Mouse (Mus musculus): ENCODE data around the gene Dimt1. TPM values are rescaled to one million over a fixed set of nuclear protein-coding genes. Genes with fewer than 3 reads are reported as not detected.
"Not testable (repeated sequence)": the region's sequence is repeated elsewhere in the genome, so short reads cannot be mapped to it uniquely, and the experiment has no call there.

The Dimt1 gene
- 37.6 and 41.1 TPM in 2 replicates for polyA plus RNA-seq (2014; fragmentation: Nextera tagmentation; extraction: Ambion mirVana)

DNA sequence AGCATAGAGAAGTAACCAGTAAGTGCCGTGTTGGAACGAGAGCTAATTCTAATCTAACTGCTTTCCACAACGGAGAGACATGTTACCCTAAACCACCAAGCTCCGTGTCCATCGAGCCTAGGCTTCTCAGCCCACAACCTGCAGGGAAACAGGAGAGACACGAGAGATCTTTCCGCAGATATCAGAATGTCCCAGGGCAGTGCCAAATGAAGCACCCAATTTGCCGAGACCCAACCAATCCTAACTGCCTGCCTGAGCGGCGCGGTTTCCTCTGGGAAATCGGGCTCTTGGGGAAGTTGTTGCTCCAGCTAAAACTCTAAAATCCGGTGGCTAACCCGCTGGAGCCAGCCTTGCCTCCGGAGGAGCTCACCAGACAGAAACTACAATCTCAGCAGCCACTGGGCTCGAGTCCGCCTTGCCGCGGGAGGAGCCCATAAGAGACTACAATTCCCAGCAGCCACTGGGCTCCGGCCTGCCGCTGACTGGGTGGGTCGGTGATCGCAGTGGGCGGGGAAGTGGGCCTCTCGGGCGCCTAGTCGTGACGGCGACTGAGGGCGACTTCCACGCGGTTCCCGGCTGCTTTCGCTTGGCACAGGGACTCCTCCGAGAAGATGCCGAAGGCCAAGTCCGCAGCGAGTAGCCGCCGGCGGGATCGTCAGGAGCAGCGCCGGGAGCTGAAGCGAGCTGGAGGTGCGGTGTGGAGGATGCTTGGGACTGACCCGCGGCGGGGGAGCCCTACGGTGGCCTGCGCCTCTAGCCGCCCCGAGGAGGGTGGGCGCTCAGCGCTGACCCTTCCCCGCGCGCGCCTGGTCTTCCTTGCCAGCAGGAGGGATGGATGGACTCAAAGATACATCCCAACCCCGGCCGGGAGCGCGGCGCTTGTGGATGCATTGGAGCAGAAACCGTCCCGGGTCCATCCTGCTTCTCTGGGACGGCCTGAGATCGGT lies at the start of gene Dimt1:
Dimt1 (plus strand) TSS at position 534 of the 947 bp plus-strand sequence.
- Histone ChIP-seq H3K27ac (ENCODE audit: low read depth, low read length) (peak within 1 kb of the TSS; percentile 85), H3K9ac (ENCODE audit: low read depth, low read length) (peak within 1 kb of the TSS; percentile 76), H3K9me3 (replicated peaks; ENCODE audit: control insufficient read depth, low read length) (no peaks in the 10 kb centered on the region), H3K36me3 (ENCODE audit: control insufficient read depth, insufficient read depth, low read length) (peaks cover 3% of the 10 kb centered on the region; the same call in 1 of the 2 replicates), H3K27me3 (ENCODE audit: control insufficient read depth, insufficient read depth, low read length) (no peaks in the 10 kb centered on the region), H3K4me3 (ENCODE audit: low read depth, low read length) (peak within 1 kb of the TSS; percentile 62), H3K4me2 (peak within 1 kb of the TSS; percentile 83), H3K4me1 (ENCODE audit: control insufficient read depth, insufficient read depth, low read length) (peaks cover 8% of the 10 kb centered on the region)
- ATAC-seq (replicated peaks; ENCODE audit: insufficient number of reproducible peaks, low FRiP score, low TSS enrichment) = peak; percentile 99
- WGBS (ENCODE audit: insufficient replicate concordance) = 1% methylated on average over 68 of the region's 68 CpGs

DNA sequence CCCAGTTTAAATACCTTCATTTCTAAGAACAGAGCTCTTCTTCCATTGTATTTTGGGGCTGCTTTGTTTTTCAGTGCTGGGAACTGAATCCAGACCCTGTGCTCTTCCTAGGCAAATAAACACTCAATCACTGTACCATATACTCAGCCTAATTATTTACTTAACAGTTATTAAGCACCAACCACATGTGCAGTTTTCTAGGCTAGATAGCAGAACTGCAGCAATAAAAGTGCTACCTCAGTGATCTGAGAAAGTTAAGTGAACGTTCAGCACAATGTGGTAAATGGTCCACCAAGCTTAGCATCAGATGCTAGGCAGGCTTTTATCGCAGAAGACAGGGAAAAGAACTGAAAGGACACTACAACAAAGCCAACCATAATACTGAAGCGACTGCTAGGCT lies 42.3 kb upstream of the Dimt1 start:
- no peak for ATAC-seq (replicated peaks; ENCODE audit: insufficient number of reproducible peaks, low FRiP score, low TSS enrichment)
- Histone ChIP-seq H3K4me1 (ENCODE audit: control insufficient read depth, insufficient read depth, low read length) (peaks cover 4% of the 10 kb centered on the region), H3K4me3 (ENCODE audit: low read depth, low read length) (no peak overlapping the region), H3K27ac (ENCODE audit: low read depth, low read length) (no peak overlapping the region), H3K4me2 (no peak overlapping the region), H3K36me3 (ENCODE audit: control insufficient read depth, insufficient read depth, low read length) (peaks cover 7% of the 10 kb centered on the region), H3K27me3 (ENCODE audit: control insufficient read depth, insufficient read depth, low read length) (no peaks in the 10 kb centered on the region), H3K9ac (ENCODE audit: low read depth, low read length) (no peak overlapping the region), H3K9me3 (replicated peaks; ENCODE audit: control insufficient read depth, low read length) (no peaks in the 10 kb centered on the region)
- WGBS (ENCODE audit: insufficient replicate concordance) = 93% methylated on average over 3 of the region's 3 CpGs

DNA sequence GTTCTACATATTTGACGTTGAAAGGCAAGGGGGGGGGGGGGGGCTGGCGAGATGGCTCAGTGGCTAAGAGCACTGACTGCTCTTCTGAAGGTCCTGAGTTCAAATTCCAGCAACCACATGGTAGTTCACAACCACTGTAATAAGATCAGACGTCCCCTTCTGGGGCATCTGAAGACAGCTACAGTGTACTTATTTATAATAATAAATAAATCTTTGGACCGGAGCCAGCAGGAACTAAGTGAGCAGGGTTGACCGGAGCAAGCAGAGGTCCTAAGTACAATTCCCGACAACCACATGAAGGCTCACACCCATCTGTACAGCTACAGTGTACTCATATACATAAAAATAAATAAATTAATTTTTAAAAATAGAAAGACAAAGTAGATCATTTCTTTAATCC lies 41.8 kb upstream of the Dimt1 start:
- H3K4me2 ChIP-seq; H3K27ac ChIP-seq (ENCODE audit: low read depth, low read length); H3K4me1 ChIP-seq (ENCODE audit: control insufficient read depth, insufficient read depth, low read length); H3K27me3 ChIP-seq (ENCODE audit: control insufficient read depth, insufficient read depth, low read length); H3K9ac ChIP-seq (ENCODE audit: low read depth, low read length); H3K9me3 ChIP-seq (replicated peaks; ENCODE audit: control insufficient read depth, low read length); H3K4me3 ChIP-seq (ENCODE audit: low read depth, low read length); ATAC-seq (replicated peaks; ENCODE audit: insufficient number of reproducible peaks, low FRiP score, low TSS enrichment); H3K36me3 ChIP-seq (ENCODE audit: control insufficient read depth, insufficient read depth, low read length): not testable (repeated sequence)
- WGBS (ENCODE audit: insufficient replicate concordance) = 94% methylated on average over 6 of the region's 6 CpGs

DNA sequence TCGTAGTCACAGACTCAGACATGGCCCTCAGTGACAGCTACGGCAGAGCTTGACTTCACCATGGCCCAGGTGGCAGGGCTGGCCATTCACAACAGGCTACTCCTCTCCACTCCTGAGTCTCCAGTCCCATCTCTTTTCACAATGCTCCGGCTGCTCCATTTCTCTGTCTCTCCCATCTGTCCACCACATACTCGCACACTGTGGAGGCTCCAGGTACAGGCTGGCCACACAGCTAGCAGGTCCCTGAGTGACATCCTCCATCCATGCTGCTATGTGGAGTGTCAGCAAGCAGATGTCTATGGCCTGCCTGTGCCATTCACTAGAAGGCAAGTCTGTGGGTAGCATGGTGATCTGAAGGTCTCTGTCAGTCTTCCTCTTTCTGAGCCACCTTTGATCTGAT lies 39.7 kb upstream of the Dimt1 start:
- H3K9ac ChIP-seq (ENCODE audit: low read depth, low read length) = no peak overlapping the region
- H3K4me3 ChIP-seq (ENCODE audit: low read depth, low read length) = no peak overlapping the region
- H3K27ac ChIP-seq (ENCODE audit: low read depth, low read length) = no peak overlapping the region
- peaks cover 10% of the 10 kb centered on the region for H3K36me3 ChIP-seq (ENCODE audit: control insufficient read depth, insufficient read depth, low read length)
- no peak for ATAC-seq (replicated peaks; ENCODE audit: insufficient number of reproducible peaks, low FRiP score, low TSS enrichment)
- H3K27me3 ChIP-seq (ENCODE audit: control insufficient read depth, insufficient read depth, low read length) = no peaks in the 10 kb centered on the region
- no peaks in the 10 kb centered on the region for H3K9me3 ChIP-seq (replicated peaks; ENCODE audit: control insufficient read depth, low read length)
- 95% methylated on average over 4 of the region's 4 CpGs for WGBS (ENCODE audit: insufficient replicate concordance)
- H3K4me1 ChIP-seq (ENCODE audit: control insufficient read depth, insufficient read depth, low read length) = peaks cover 4% of the 10 kb centered on the region; the same call in 1 of the 2 replicates
- H3K4me2 ChIP-seq = no peak overlapping the region

DNA sequence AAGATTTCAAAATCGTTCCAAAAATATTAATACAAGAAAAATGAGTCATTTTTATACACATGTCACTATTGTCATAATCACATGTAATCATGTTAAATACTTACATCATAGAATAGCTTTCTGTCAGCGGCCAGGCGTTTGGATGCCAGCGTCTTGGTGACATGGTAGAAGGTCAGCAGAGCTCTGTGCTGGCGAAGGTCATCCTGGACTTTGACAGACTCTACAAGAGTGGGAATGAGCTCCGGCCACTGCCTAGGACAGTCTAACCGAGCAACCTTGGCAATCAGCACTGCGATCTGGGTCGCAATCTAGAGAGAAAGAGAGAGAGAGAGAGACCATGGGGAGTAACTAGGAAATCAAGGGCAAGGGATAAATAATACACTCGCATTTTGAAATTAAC lies 36.8 kb upstream of the Dimt1 start:
- peaks cover 10% of the 10 kb centered on the region for H3K36me3 ChIP-seq (ENCODE audit: control insufficient read depth, insufficient read depth, low read length)
- H3K27me3 ChIP-seq (ENCODE audit: control insufficient read depth, insufficient read depth, low read length) = no peaks in the 10 kb centered on the region

DNA sequence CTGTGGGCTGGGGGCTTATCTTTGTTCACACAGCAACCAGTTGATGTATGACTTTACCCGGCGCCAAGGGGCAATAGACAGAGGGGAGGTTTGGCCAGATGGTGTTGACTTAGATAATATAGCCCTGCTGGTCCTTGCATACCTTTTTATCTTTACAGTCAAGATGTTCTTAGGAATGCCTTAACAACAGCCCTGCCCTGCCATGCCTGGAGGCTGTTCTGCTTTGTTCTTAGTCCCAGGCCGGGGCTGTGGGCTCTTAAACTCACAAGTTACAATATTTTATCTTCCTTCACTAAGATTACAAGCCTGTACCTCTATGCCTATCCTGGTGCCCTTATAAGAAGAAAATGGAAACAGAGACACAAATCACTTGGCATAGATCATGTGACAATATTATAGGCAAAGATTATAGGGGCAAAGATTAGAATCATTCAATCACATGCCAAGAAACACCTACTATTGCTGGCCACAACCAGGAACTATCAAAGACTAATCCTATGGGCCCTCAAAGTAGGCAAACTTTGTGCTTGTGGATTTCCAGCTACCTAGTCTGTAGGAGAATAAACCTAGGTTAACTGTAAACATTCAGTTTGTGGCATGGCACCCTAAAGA lies 33.7 kb upstream of the Dimt1 start:
- Histone ChIP-seq H3K9me3 (replicated peaks; ENCODE audit: control insufficient read depth, low read length) (no peaks in the 10 kb centered on the region), H3K4me3 (ENCODE audit: low read depth, low read length) (no peak overlapping the region), H3K9ac (ENCODE audit: low read depth, low read length) (no peak overlapping the region), H3K36me3 (ENCODE audit: control insufficient read depth, insufficient read depth, low read length) (peaks cover 5% of the 10 kb centered on the region), H3K4me1 (ENCODE audit: control insufficient read depth, insufficient read depth, low read length) (peaks cover 10% of the 10 kb centered on the region; the same call in 1 of the 2 replicates), H3K27ac (ENCODE audit: low read depth, low read length) (peak overlapping the region; percentile 62), H3K4me2 (no peak overlapping the region), H3K27me3 (ENCODE audit: control insufficient read depth, insufficient read depth, low read length) (no peaks in the 10 kb centered on the region)
- 39% methylated on average over 3 of the region's 3 CpGs for whole genome bisulfite sequencing (ENCODE audit: insufficient replicate concordance)
- ATAC-seq (replicated peaks; ENCODE audit: insufficient number of reproducible peaks, low FRiP score, low TSS enrichment) = peak; percentile 69; the same call in 1 of the 2 replicates

More for the DNA sequence above, 36.8 kb upstream of the Dimt1 start:
- WGBS (ENCODE audit: insufficient replicate concordance) = 93% methylated on average over 10 of the region's 10 CpGs
- no peak overlapping the region for H3K9ac ChIP-seq (ENCODE audit: low read depth, low read length)
- no peak overlapping the region for H3K4me3 ChIP-seq (ENCODE audit: low read depth, low read length)
- ATAC-seq (replicated peaks; ENCODE audit: insufficient number of reproducible peaks, low FRiP score, low TSS enrichment) = no peak
- H3K9me3 ChIP-seq (replicated peaks; ENCODE audit: control insufficient read depth, low read length) = no peaks in the 10 kb centered on the region
- H3K4me2 ChIP-seq = no peak overlapping the region
- peaks cover 10% of the 10 kb centered on the region; the same call in 1 of the 2 replicates for H3K4me1 ChIP-seq (ENCODE audit: control insufficient read depth, insufficient read depth, low read length)
- no peak overlapping the region for H3K27ac ChIP-seq (ENCODE audit: low read depth, low read length)

DNA sequence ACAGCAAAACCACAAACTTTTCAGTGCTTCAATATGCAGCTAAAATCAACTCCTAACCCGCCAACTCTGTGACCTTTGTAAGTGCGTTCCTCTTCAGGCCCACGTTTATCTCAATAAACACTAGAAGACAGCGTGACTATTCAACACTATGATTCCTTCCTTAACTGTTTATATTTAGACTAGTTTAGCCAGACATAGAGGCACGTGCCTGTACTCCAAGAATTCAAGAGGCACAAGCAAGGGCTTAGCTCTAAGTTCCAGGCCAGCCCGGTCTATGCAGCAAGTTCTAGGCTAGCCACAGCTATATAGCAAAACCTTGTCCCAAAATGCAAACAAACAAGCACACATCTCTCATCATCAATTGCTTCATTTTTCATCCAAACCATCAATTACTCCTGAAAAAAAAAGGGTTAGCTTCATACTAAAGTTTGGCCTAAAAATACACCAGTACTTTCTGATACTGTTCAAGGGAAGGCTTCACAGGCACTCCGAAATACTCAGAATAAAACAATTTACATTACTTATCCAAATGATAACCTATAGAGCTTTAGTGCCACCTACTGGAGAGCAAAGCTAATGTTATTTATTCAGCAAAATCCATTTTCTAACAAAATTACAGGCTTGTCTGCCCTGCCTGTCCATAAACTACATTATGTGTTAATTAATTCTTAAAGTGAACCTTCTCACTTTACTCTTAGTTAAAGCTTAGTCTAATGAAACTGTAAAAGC lies 28.4 kb upstream of the Dimt1 start:
- Histone ChIP-seq H3K9ac (ENCODE audit: low read depth, low read length) (no peak overlapping the region), H3K4me2 (no peak overlapping the region), H3K27me3 (ENCODE audit: control insufficient read depth, insufficient read depth, low read length) (no peaks in the 10 kb centered on the region), H3K9me3 (replicated peaks; ENCODE audit: control insufficient read depth, low read length) (no peaks in the 10 kb centered on the region), H3K36me3 (ENCODE audit: control insufficient read depth, insufficient read depth, low read length) (peaks cover 5% of the 10 kb centered on the region; the same call in 1 of the 2 replicates), H3K27ac (ENCODE audit: low read depth, low read length) (no peak overlapping the region), H3K4me1 (ENCODE audit: control insufficient read depth, insufficient read depth, low read length) (peaks cover 6% of the 10 kb centered on the region; the same call in 1 of the 2 replicates), H3K4me3 (ENCODE audit: low read depth, low read length) (no peak overlapping the region)
- WGBS (ENCODE audit: insufficient replicate concordance) = 55% methylated on average over 7 of the region's 7 CpGs
- no peak for ATAC-seq (replicated peaks; ENCODE audit: insufficient number of reproducible peaks, low FRiP score, low TSS enrichment)

DNA sequence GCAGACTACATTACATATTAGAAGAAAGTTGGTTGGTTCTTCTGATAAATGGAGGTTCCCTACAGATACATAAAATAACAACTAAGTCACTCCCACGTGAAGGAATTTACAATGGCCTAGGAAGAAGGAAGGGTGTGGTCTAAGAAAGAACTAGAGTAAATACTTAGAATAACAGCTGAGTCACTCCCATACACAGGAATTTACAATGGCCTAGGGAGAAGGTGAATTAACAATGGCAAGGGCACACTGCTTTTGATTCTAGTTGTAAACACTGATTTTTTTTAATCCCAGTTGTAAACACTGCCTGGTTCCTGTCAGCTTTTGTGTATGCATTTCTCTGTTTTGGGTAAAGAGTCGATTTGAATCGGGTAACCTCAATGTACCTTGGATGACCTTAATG lies 21.0 kb upstream of the Dimt1 start:
- ATAC-seq (replicated peaks; ENCODE audit: insufficient number of reproducible peaks, low FRiP score, low TSS enrichment); H3K4me2 ChIP-seq; H3K27me3 ChIP-seq (ENCODE audit: control insufficient read depth, insufficient read depth, low read length); H3K9me3 ChIP-seq (replicated peaks; ENCODE audit: control insufficient read depth, low read length); H3K9ac ChIP-seq (ENCODE audit: low read depth, low read length); H3K4me1 ChIP-seq (ENCODE audit: control insufficient read depth, insufficient read depth, low read length); H3K36me3 ChIP-seq (ENCODE audit: control insufficient read depth, insufficient read depth, low read length); H3K4me3 ChIP-seq (ENCODE audit: low read depth, low read length); H3K27ac ChIP-seq (ENCODE audit: low read depth, low read length): not testable (repeated sequence)
- 91% methylated on average over 3 of the region's 3 CpGs for WGBS (ENCODE audit: insufficient replicate concordance)
